Mouse (Mus musculus) adrenal gland, postnatal 14 days (tissue): Measurements from ENCODE around the gene H2afy. TPM values are rescaled to one million over a fixed set of nuclear protein-coding genes. Genes with fewer than 3 reads are reported as not detected.

Experiments used
- DNase-seq: peaks from one replicate; pipeline ENCODE4 v3.0.0; 2021; ENCODE audit warnings: mixed read lengths
- total RNA-seq: library from RNA; stranded (reverse); gene quantifications from 2 replicates; pipeline ENCODE4 v1.2.3, GENCODE M21; 2021

H2afy gene
- total RNA-seq, 1 experiment from 2014 or later, result 126 TPM

GRCm38 (mm10) chr13:56145523-56145922 lies 9.4 kb upstream of the H2afy start:
- peak; percentile 62 for DNase-seq

DNA sequence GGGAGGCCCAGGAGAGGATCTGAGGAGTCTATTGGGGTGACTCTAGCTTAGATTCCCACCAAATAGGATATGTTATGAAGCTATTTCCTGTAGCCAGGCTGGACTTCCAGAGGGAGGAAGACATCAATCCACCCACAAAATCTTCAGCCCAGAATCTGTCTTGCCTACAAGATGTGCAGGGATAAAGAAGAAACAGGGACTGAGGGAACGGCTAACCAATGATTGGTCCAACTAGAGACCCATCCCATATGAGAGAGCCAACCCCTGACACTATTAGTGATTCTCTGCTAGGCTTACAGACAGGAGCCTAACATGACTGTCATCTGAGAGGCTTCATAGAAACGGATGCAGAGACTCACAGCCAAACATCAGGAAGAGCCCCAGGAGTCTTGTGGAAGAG lies 7.9 kb upstream of the H2afy start:
- no peak for DNase-seq

DNA sequence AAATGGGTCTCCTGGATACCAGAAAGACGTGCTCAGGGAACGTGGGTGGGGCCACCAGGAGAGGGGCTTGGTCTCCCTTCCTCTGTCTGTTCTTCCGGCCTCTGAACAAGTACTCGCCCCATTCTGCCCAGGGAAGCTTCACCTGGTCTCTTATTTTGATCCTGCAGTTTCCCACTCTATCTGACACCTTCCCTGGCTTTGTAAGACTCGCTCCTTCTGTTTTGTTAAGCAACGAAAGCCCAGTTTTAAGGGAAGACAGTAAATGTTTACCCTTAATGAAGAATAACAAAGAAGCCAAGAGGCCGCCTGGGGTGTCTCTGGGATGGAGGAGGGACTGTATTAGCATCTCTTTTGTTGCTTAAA lies 7.0 kb upstream of the H2afy start:
- no peak for DNase-seq

DNA sequence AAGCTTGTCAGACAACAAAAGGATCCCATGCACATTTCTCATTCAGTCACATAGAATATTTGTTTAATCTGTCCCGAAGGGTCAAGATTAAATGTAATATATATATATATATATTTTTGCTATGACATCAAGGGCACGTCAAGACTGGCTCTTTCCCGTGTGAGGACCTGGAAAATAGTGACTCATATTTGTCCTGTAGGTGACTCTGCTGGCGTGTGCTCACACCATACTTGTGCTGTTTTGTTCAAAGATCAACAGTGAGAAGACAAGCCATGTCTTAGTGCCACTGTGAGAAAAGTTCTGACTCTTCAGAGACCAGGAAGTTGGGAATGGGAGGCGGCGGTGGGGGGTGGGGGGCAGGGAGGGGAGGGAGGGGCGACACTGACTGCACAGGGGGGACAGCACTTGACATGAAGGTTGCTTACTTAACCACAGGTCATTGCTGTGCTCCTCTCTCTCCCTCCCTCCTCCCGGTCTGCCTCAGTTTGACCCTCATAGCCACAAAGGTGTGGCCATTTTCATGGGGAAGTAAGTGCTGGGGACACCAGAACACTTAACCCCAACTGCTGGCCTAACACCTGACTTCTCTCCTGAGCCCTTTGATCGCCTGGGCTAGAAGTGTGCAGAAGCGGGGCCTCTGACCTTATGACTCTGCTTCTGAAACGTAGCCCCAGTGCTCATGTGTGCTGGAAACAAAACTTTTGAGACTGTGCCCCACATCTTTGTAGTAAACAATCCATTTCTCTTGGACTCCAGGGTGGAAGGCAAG lies 6.4 kb upstream of the H2afy start:
- no peak for DNase-seq

DNA sequence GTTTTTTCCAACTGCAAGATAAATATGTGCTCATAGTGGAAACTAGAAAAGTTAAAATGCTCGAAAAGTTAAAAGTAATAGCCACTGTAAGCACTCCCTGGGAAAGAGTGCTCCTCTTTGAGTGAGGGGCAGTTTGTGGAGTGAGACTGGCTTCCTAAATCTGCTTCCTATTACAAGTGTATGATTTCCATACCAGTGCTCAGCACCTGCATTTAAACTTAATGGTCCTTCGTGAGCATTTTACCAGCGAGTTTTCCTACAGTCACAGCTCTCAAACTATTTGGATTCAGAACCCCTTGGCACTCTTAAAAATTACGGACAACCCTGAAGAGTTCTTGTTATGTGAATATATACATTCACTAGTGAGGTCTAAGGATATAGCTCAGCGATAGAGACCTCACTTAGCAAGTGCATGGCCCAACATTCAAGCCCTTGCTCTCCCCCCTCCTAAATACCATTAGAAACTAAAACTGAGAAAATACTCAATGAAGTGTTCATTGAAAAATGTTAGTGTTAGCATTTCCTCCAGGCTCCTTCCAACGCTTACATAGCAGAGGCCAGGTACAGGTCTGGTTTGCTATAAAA lies 3.1 kb upstream of the H2afy start:
- no peak for DNase-seq

GRCm38 (mm10) chr13:56135231-56136052 lies 719 bp downstream of the H2afy start:
- DNase-seq, result peak; percentile 96

GRCm38 (mm10) chr13:56134631-56135181 lies 1.5 kb downstream of the H2afy start:
- DNase-seq, result peak; percentile 67

DNA sequence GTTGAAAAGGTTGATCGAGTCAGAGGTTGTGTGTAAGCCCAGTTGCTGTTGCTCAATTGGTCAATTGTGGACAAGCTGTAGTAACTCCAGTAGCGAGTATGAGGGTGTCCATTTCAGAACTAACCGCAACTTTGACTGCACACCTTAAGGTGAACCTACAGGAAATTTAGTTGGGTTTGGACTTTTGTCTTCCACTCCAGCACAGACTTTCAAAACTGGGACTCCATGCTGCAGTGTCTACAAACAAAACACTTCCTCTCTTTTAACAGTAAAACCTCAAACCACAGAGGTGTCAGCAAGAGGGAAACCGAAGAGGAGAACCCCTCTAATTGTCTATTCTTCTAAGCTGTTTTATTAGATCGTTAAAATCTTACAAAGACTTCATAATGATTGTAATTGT lies 2.1 kb downstream of the H2afy start:
- no peak for DNase-seq

GRCm38 (mm10) chr13:56132941-56133340 lies 3.2 kb downstream of the H2afy start:
- DNase-seq, result peak; percentile 38

DNA sequence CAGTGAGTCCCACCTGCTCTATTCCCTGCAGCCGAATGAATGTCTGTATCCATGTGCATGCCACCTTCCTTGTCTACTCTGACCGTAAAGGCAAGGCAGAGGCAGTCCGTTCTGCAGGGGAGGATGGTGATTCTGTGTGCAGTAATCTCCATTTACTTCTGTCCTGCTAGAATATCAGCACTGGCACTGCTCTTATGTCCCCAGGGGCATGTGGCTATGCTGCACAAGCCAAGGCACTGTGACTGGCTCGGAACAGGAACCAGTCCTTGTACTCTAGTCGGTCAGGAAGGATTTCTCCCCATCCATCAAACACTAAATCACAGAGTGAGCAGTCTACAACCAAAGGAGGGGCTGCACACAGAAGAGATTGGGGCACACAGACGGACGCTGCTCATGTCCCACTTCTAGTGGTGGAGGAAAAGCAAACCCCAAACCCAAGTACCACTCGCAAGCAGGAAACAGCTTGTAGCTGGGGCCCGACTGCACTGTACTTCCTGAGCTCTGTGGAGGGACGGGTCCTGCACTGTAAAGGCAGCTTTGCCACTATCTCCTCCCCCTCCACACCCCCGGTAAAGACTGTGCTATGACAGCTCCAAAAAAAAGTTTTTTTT lies 3.7 kb downstream of the H2afy start:
- DNase-seq, result peak; percentile 37

DNA sequence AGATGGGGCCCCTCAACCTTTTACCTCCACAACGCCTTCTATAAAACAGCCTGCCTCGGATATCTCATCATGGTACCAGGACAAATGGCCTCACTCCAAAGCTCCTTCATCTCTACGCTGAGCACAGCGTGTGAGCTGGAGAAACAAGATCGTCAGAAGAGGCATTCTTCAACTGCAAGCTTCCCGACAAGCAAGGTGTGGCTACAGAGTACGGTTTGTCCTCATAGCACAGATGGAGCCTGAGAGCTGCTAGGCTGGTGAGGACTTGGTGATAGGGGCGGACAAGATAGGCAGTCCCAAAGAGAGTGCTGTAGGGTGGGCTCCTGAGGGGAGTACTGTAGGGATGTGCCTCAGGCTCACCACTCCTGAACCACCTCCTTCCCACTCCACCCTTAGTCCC lies 5.6 kb downstream of the H2afy start:
- DNase-seq, result no peak

DNA sequence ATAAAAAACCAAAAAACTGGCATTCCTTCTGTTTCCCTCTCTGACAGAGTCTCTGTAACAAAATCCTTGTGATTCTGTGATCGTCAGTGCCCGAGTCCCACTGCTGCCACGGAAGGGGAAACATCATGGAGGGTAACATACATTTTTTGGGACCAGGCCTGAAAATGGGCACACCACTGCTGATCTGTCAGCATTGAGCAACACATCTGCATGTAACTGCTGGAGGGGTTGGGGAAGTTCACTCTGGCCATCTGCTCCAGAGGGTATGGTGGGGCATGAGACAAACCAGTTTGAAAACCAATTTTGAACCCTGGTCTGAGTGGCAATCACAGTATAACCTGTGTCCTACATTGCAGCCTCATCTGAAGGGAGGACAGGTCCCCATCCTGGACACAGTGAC lies 6.6 kb downstream of the H2afy start:
- DNase-seq, result no peak

GRCm38 (mm10) chr13:56129014-56129413 lies 7.1 kb downstream of the H2afy start:
- no peak for DNase-seq

DNA sequence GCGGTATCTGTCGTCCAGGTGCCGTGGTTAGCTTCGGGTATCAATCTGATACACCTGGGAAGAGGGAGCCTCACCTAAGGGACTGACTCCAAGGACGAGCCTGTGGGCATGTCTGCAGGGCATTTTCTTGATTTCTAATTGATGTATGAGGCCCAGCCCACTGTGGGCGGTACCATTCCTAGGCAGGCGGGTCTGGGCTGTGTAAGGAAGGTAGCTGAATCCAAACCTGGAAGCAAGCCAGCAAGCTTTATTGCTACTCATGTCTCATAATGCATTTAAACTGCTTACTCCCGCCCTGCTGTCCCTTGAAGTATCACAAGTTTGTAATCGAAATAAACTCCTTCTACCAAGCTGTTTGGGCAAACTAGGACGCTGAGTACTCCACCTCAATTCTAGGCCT lies 10.5 kb downstream of the H2afy start:
- DNase-seq, result no peak

GRCm38 (mm10) chr13:56123075-56123474 lies 13.1 kb downstream of the H2afy start:
- no peak for DNase-seq

- no peak for DNase-seq
Observed at GRCm38 (mm10) chr13:56117991-56118765, 18.0 kb downstream of the H2afy start.

DNA sequence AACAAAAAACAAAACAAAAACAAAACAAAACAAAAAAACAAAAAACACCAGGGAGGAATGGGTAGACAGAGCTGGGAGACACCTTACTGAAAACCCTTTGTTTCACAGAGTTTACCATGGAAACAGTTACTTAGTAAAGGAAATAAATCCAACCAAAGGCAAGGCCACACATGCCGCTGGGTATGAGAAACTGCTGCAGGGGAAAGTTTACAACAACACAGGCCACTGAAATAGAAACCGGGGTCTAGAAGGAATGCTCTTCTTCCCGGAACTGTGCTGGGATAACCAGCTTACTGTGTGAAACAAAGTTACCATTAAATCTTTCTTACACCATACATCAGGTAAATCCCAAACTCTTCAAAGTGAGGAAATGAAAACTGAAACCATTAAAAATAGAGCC lies 20.3 kb downstream of the H2afy start:
- DNase-seq, result no peak

GRCm38 (mm10) chr13:56115386-56115785 lies 20.8 kb downstream of the H2afy start:
- DNase-seq, result peak; percentile 49

DNA sequence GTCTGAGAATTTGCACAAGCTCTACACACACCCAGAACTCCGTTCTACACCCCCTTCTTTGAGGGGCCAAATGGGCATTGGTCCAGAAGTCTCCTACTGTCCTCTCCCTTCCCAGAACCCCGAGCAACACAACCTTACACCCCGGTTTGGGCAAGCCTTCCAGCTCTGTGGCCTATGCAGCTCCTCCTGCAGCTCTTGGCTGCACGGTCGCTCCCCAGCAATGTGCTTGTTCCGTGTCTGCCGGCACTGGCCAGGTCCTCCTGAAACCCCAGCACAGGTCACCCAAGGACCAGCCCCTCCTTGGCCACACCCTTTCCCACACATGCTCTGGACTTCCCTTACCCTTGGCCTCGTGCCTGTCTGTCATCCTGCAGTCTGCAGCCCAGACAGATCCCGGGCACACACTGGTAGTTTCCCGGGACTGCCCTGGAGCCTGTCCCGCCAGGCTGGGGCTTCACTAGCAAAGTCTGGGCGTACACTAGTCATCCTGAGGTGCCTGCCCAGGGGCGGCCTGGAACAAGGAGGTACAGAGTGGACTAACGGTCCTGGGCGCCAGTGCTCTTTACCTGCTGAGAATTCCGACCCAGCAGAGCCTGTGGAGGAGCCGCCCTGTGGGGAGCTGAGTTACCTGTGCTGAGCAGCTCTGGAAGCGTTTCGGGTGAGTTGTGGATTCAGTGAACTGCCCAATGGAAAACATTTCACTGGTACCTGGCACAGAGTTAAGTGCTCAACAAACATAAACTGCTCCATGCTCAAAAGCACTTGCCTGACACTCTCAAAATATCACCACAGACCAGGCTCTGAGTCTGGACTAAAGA lies 22.5 kb downstream of the H2afy start:
- DNase-seq, result peak; percentile 69

- DNase-seq, result no peak
Observed at GRCm38 (mm10) chr13:56112980-56113379, 23.2 kb downstream of the H2afy start.

GRCm38 (mm10) chr13:56112496-56112895 lies 23.7 kb downstream of the H2afy start:
- no peak for DNase-seq
